Mouse (Mus musculus) hematopoietic stem cell, adult 5-6 weeks (primary cell): ENCODE measurements around the gene Phactr4. TPM values are rescaled to one million over a fixed set of nuclear protein-coding genes. Genes with fewer than 3 reads are reported as not detected.

Experiments used
- ATAC-seq, 2 experiments: fragments of 125-278 bp in 1 of 2; replicated peaks in 1 of 2; 2 replicates each; pipeline ENCODE4 v1.8.0; 2016 to 2017; ENCODE audit warnings: inconsistent platforms in 2 of 2, mild to moderate bottlenecking in 2 of 2, moderate number of reproducible peaks in 2 of 2, low read depth in 1 of 2, moderate TSS enrichment in 1 of 2; ENCODE audit not compliant: low FRiP score in 2 of 2, poor library complexity in 2 of 2, severe bottlenecking in 2 of 2, insufficient read depth in 1 of 2, low TSS enrichment in 1 of 2
- total RNA-seq: library from RNA; stranded (forward); fragments of 172-1452, 232-1000 nt; gene quantifications from 2 replicates; pipeline ENCODE4 v1.2.3, GENCODE M21; 2017

Phactr4 gene
- total RNA-seq, 1 experiment from 2014 or later = 22.6 TPM

DNA sequence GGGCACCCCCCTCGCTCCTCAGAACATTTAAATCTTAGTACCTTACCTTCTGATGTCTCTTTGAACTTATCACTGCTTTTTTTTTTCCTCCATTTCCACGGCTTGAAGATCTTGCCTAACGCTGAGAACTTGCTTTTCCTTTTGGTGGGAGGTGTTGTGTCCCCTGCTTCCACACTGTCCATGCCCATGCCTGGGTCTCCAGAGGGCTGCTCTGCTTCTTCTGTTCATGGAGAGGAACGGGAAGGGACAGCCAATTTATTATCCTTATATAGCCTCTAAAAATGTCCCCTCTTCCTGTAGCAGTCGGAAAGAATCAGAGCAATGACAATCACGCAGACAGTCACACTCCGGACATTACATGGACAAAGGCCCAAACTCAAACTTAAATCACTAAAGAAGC lies 35.4 kb downstream of the Phactr4 start:
- ATAC-seq = no peak

GRCm38 (mm10) chr4:132385771-132386410 lies 36.4 kb downstream of the Phactr4 start:
- ATAC-seq = no peak

GRCm38 (mm10) chr4:132383455-132383854 lies 38.8 kb downstream of the Phactr4 start:
- ATAC-seq = no peak

- no peak for ATAC-seq
Measured at GRCm38 (mm10) chr4:132382296-132382695, 40.0 kb downstream of the Phactr4 start.

DNA sequence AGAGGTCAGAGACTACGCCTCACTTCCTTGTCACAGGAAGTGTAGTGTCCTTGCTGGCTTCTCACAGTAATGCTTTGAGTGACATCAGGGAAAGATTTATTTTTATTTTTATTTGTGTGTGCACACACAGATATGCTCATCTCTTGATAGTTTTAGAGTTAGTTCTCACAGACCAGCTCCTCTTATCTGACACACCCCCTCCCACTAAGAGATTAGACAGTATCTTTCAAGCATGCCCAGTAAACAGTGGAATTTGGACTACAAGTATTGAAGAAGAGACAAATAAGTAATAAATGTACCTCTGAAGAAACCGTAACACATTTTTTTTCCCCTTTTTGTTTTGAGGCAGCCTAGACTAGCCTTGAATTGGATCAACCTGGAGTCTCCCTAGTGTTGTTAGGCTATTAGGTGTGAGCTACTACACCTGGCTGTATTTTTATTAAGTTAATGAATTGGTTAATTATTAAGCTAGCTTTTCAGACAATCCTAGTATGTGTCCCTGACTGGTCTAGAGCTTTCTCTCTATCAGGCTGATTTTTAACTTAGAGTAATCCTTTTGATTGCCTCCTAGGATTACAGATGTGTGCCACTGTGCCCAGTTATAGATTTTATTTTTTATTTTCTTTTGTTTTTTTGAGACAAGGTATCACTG lies 41.2 kb downstream of the Phactr4 start:
- no peak for ATAC-seq

DNA sequence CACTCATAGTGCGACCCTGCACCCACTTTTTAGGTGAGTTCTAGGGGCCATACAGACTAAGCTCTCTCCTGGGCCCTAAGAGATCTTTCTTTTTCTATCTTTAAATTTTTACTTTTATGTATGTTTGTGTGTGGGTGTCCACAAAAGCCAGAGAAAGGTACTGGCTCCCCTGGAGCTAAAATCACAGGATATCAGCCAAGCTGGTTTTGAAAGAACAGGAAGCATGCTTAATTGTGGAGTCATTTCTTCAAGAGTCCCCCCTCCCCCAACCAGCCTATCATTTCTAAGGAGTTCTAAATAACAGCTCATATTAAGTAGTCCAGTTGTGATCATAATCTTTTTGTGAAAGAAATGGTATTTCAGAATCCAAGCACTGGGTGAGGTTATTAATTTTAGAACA lies 48.5 kb downstream of the Phactr4 start:
- no peak for ATAC-seq

GRCm38 (mm10) chr4:132369953-132370750 lies 52.1 kb downstream of the Phactr4 start:
- no peak for ATAC-seq

GRCm38 (mm10) chr4:132367480-132368201 lies 54.6 kb downstream of the Phactr4 start:
- no peak for ATAC-seq

- no peak for ATAC-seq
Measured at GRCm38 (mm10) chr4:132365450-132366060, 56.7 kb downstream of the Phactr4 start.

GRCm38 (mm10) chr4:132363487-132363886 lies 58.8 kb downstream of the Phactr4 start:
- no peak for ATAC-seq

GRCm38 (mm10) chr4:132359510-132359909 lies 62.8 kb downstream of the Phactr4 start:
- no peak for ATAC-seq

DNA sequence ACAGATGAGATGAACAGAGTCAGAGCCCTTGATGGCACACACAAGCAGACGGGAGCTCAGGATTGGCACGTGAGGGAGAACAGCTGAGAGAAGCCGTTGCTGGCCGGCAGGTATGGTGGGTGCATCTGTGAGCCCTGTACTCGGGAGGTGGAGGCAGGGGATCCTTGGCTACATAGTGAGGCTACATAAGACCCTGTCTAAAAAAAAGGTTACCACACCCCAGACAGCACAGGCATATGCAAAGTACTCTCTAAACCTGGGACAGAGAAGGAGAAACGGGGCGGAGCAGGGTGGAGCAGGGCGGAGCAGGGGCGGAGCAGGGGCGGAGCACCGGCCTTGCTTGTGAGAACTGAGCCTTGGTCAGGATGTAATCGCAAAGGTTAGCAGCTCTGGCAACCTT lies 66.1 kb downstream of the Phactr4 start:
- no peak for ATAC-seq

- no peak for ATAC-seq
Measured at GRCm38 (mm10) chr4:132355403-132355802, 66.9 kb downstream of the Phactr4 start.

DNA sequence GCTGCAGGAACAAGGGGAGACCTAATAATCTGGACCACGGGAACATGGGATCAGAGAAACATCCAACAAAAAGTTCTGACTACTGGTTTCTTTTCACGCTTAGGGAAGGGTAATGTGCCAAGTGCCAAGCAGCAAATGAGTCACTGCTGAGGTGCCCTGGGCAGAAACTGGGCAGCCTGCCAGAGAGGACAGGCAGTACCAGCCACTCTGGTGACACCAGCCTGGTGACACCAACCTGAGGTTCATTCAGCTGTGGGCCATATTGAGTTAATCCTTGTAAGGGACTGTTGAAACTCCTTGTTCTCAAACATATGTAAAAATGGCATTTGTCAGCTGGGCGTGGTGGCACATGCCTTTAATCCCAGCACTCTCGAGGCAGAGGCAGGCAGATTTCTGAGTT lies 67.7 kb downstream of the Phactr4 start:
- ATAC-seq = no peak

- ATAC-seq = peak; percentile 91 to 94
Measured at GRCm38 (mm10) chr4:132353481-132353885, 68.8 kb downstream of the Phactr4 start, which contains the start of gene Rcc1. Rcc1 (minus strand) TSS chr4:132353605.

DNA sequence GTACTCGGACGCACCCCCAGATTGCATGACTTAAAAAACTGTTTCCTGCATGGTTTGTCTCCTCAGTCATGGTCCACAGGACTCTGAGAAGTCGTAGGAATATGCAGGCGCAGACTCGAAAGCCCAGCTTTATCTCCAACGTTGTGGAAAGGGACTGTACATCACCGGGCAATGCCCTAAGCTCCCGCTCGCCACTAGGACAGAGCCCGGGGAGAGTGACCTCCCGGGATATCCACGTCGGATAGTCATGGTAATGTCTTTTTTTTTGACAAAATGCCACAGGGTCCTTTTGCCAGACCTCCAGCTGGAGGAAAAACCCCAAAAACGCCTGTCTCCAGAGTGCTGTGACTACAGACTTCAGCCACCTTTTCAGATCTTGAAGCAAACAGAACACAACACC lies 69.5 kb downstream of the Phactr4 start:
- ATAC-seq = no peak

GRCm38 (mm10) chr4:132351401-132351800 lies 70.9 kb downstream of the Phactr4 start:
- ATAC-seq = no peak
